Mouse (Mus musculus) mammary gland, adult 2 months (tissue): ENCODE data around the gene Olfr616. TPM values are rescaled to one million over a fixed set of nuclear protein-coding genes. Genes with fewer than 3 reads are reported as not detected.

Source experiments
- polyA plus RNA-seq: library from polyadenylated mRNA; depleted of rRNA; stranded (reverse); fragments of >200 nt; gene quantifications from 2 replicates; pipeline ENCODE4 v1.2.3, GENCODE M21; 2012; ENCODE audit warnings: low replicate concordance; rRNA removed

Olfr616 gene
- polyA plus RNA-seq = not detected in 2 replicates

GRCm38 (mm10) chr7:103569043-103569442, at the start of gene Olfr616:
TSS of gene Olfr616 (minus strand) at chr7:103569143.

DNA sequence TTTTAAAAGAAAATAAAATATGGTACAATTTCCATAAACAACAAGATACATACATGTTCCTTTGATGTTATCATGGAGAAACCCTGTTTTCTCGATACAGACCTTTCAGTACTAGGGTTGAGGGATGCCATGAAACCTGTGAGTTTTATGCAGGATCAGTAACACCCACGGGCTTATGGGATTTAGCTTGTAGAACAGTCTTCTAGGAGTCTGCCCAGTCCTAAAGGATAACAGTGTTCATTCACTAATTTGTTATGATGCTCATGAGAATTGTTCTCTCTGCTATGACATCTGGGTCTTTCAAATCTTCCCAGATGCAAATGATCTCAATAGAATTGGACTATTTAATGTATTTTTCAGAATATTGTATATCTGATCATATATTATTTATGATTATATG, 43.5 kb upstream of the Olfr616 start, which contains the start of gene Olfr620:
Gene Olfr620 (minus strand): TSS at position 101 of the 400 bp plus-strand sequence.

GRCm38 (mm10) chr7:103600275-103600674, 31.3 kb upstream of the Olfr616 start, which contains the start of gene Olfr619:
TSS of gene Olfr619 (plus strand) at chr7:103600575.

GRCm38 (mm10) chr7:103589803-103590202, 20.9 kb upstream of the Olfr616 start, which contains the start of gene Olfr618:
TSS of gene Olfr618 (plus strand) at chr7:103590103.

GRCm38 (mm10) chr7:103572761-103573160, 3.8 kb upstream of the Olfr616 start, which contains the start of gene Olfr617:
TSS of gene Olfr617 (plus strand) at chr7:103573061.

DNA sequence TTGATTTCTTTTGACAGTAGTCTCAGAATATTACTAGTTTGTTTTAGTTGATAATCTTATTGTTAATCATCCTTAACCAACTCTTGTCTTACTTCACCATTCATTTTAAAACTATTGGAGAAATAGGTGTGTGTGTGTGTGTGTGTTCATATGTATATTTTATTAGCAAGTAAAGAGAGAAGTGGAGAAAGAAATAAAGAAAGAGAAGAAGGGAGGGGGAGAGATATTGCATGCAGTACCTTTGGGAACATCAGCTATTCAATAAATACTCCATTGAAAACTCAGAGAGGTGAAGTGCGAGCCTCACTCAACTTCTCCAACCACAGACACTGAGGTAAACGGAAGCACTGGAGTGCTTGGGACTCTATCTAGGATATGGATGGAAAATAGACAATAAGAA, 13.2 kb downstream of the Olfr616 start, which contains the start of gene Olfr615:
Gene Olfr615 (plus strand): TSS at position 301 of the 400 bp plus-strand sequence.

DNA sequence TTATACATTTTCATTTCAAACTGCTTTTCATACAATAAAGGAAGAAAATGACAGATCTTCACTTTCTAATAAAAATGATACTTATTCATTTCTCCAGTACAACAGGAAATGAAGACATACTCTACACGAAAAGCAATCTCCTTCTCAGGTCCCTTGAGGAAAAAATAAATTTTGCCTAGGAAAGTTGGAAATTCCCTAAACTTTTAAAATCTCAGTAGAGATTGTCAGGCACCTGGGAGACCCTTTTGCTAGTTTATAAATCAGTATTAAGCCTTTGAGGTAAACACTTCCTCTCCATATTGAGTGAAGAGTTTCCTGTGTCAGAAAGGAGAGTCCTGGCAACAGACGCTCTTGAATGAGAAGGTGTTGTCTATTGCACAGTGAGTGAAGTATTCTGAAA, 21.2 kb downstream of the Olfr616 start, which contains the start of gene Olfr613:
Gene Olfr613 (plus strand): TSS at position 301 of the 400 bp plus-strand sequence.

DNA sequence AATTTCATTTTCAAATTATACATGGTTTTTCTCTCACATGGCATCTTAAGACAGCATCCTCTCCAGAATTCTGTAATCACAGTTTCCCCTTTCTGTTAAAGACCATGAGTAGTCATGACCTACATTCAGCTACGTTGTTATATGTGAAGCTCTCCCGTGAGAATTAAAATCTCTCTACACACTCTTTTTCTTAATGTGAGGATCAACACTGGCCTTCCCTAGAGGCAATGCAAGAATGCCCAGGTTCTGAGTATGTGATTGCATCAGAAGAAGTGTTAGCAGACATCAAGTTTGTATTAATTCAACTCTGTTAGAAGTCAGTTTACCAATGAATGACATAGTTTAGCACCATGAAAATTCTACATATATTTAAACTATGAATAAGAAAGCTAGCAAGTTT, 26.3 kb downstream of the Olfr616 start, which contains the start of gene Olfr612:
Gene Olfr612 (minus strand): TSS at position 101 of the 400 bp plus-strand sequence.

DNA sequence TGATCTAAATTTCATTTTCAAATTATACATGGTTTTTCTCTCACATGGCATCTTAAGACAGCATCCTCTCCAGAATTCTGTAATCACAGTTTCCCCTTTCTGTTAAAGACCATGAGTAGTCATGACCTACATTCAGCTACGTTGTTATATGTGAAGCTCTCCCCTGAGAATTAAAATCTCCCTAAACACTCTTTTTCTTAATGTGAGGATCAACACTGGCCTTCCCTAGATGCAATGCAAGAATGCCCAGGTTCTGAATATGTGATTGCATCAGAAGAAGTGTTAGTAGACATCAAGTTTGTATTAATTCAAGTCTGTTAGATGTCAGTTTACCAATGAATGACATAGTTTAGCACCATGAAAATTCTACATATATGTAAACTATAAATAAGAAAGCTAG, 48.2 kb downstream of the Olfr616 start, which contains the start of gene Olfr611:
Gene Olfr611 (minus strand): TSS at position 101 of the 400 bp plus-strand sequence.

Other genes with a start within 250 kb of the Olfr616 start
- gene Olfr598, start 245.6 kb downstream of the Olfr616 start, polyA plus RNA-seq = not detected in 2 replicates
- gene Olfr599, start 233.2 kb downstream of the Olfr616 start, polyA plus RNA-seq = not detected in 2 replicates
- gene Olfr600, start 219.5 kb downstream of the Olfr616 start, polyA plus RNA-seq = not detected in 2 replicates
- not detected in 2 replicates for gene Olfr601, start 206.5 kb downstream of the Olfr616 start, polyA plus RNA-seq
- not detected in 2 replicates for gene Olfr603, start 183.0 kb downstream of the Olfr616 start, polyA plus RNA-seq
- not detected in 2 replicates for gene Usp17lc, start 154.1 kb downstream of the Olfr616 start, polyA plus RNA-seq
- not detected in 2 replicates for gene Olfr605, start 123.7 kb downstream of the Olfr616 start, polyA plus RNA-seq
- not detected in 2 replicates for gene Olfr606, start 120.1 kb downstream of the Olfr616 start, polyA plus RNA-seq
- not detected in 2 replicates for gene Olfr607, start 105.0 kb downstream of the Olfr616 start, polyA plus RNA-seq
- gene Olfr608, start 99.3 kb downstream of the Olfr616 start, polyA plus RNA-seq = not detected in 2 replicates
- gene Olfr609, start 71.1 kb downstream of the Olfr616 start, polyA plus RNA-seq = not detected in 2 replicates
- not detected in 2 replicates for gene Olfr610, start 57.0 kb downstream of the Olfr616 start, polyA plus RNA-seq
- gene Olfr611, start 48.3 kb downstream of the Olfr616 start, polyA plus RNA-seq = not detected in 2 replicates
- gene Olfr612, start 26.4 kb downstream of the Olfr616 start, polyA plus RNA-seq = not detected in 2 replicates
- gene Olfr613, start 21.1 kb downstream of the Olfr616 start, polyA plus RNA-seq = not detected in 2 replicates
- gene Olfr615, start 13.1 kb downstream of the Olfr616 start, polyA plus RNA-seq = not detected in 2 replicates
- not detected in 2 replicates for gene Olfr617, start 3.9 kb upstream of the Olfr616 start, polyA plus RNA-seq
- gene Olfr618, start 21.0 kb upstream of the Olfr616 start, polyA plus RNA-seq = not detected in 2 replicates
- gene Olfr619, start 31.4 kb upstream of the Olfr616 start, polyA plus RNA-seq = not detected in 2 replicates
- gene Olfr620, start 43.4 kb upstream of the Olfr616 start, polyA plus RNA-seq = not detected in 2 replicates
- gene Olfr622, start 73.6 kb upstream of the Olfr616 start, polyA plus RNA-seq = not detected in 2 replicates
- gene Olfr623, start 94.6 kb upstream of the Olfr616 start, polyA plus RNA-seq = not detected in 2 replicates
- gene Olfr624, start 102.0 kb upstream of the Olfr616 start, polyA plus RNA-seq = not detected in 2 replicates
- not detected in 2 replicates for gene Olfr625-ps1, start 113.6 kb upstream of the Olfr616 start, polyA plus RNA-seq
- gene Olfr243, start 145.5 kb upstream of the Olfr616 start, polyA plus RNA-seq = not detected in 2 replicates
- not detected in 2 replicates for gene Olfr628, start 161.2 kb upstream of the Olfr616 start, polyA plus RNA-seq
- not detected in 2 replicates for gene Olfr629, start 175.8 kb upstream of the Olfr616 start, polyA plus RNA-seq
- not detected in 2 replicates for gene Olfr630, start 188.2 kb upstream of the Olfr616 start, polyA plus RNA-seq
- not detected in 2 replicates for gene Olfr69, start 202.5 kb upstream of the Olfr616 start, polyA plus RNA-seq
- not detected in 2 replicates for gene Olfr68, start 210.6 kb upstream of the Olfr616 start, polyA plus RNA-seq
- not detected in 2 replicates for gene Olfr67, start 222.7 kb upstream of the Olfr616 start, polyA plus RNA-seq
- 79.2 and 80.0 TPM in 2 replicates for gene Hbb-bt, start 244.9 kb upstream of the Olfr616 start, polyA plus RNA-seq